Mouse (Mus musculus) intestine, embryonic 15.5 days (tissue): ENCODE data around the gene Syap1. TPM values are rescaled to one million over a fixed set of nuclear protein-coding genes. Genes with fewer than 3 reads are reported as not detected.
A peak's percentile ranks its signal among the peaks of the same experiment; 100 is the strongest.
"Not testable (repeated sequence)": the region's sequence is repeated elsewhere in the genome, so short reads cannot be mapped to it uniquely, and the experiment has no call there.

Experiments used
- ATAC-seq: fragments of 200-750 bp; cut with Nextera tagmentation; 2 replicates; pipeline ENCODE4 v1.8.0; 2017; ENCODE audit warnings: moderate TSS enrichment, moderate library complexity
- H3K27ac ChIP-seq: fragments of 300-500 bp; sonication (generic); 2 replicates; pipeline ENCODE4 v1.5.1; 2015; ENCODE audit warnings: mild to moderate bottlenecking, inconsistent platforms
- H3K27me3 ChIP-seq: fragments of 300-500 bp; sonication (generic); replicated peaks from 2 replicates; pipeline ENCODE4 v1.6.1; 2015; ENCODE audit warnings: inconsistent platforms
- H3K36me3 ChIP-seq: fragments of 300-500 bp; sonication (generic); 2 replicates; pipeline ENCODE4 v1.6.1; 2015; ENCODE audit warnings: inconsistent platforms
- H3K4me1 ChIP-seq: fragments of 300-500 bp; sonication (generic); replicated peaks from 2 replicates; pipeline ENCODE4 v1.6.1; 2015; ENCODE audit warnings: inconsistent platforms
- H3K4me2 ChIP-seq: fragments of 300-500 bp; sonication (generic); replicated peaks from 2 replicates; pipeline ENCODE4 v1.6.1; 2015; ENCODE audit warnings: mild to moderate bottlenecking, inconsistent platforms
- H3K4me3 ChIP-seq: fragments of 300-500 bp; sonication (generic); replicated peaks from 2 replicates; pipeline ENCODE4 v1.5.1; 2015; ENCODE audit warnings: inconsistent platforms
- H3K9ac ChIP-seq: fragments of 300-500 bp; sonication (generic); 2 replicates; pipeline ENCODE4 v1.6.1; 2015; ENCODE audit warnings: inconsistent platforms
- H3K9me3 ChIP-seq: fragments of 300-500 bp; sonication (generic); 2 replicates; pipeline ENCODE4 v1.6.1; 2016; ENCODE audit warnings: inconsistent platforms
- WGBS: fragments of 180-500 bp; shearing (Covaris S2); methylation state at CpG from one replicate; pipeline ENCODE4 v1.1.7; 2015; 5-methylcytosine and 5-hydroxymethylcytosine counted together
- polyA plus RNA-seq: library from polyadenylated mRNA; unstranded; fragments of >200 nt; fragmentation: Nextera tagmentation; extraction: Ambion mirVana; gene quantifications from 2 replicates; pipeline ENCODE4 v1.2.1, GENCODE M21; 2015

Syap1 gene
- polyA plus RNA-seq = 31.8 and 37.5 TPM in 2 replicates

- WGBS = 22% methylated on average over 37 of the region's 47 CpGs
- no peaks in the 10 kb centered on the region for H3K36me3 ChIP-seq
- H3K9ac ChIP-seq = peak within 1 kb of the TSS; percentile 68
- H3K27ac ChIP-seq = 0 out of 2 replicates have a peak within 1 kb of the TSS, but pooled peaks have one; percentile 32
- H3K4me3 ChIP-seq = peak within 1 kb of the TSS; percentile 60
- no peaks in the 10 kb centered on the region for H3K9me3 ChIP-seq
- H3K4me2 ChIP-seq = peak within 1 kb of the TSS; percentile 56
- no peaks in the 10 kb centered on the region for H3K4me1 ChIP-seq
- no peaks in the 10 kb centered on the region for H3K27me3 ChIP-seq
- ATAC-seq = peak; percentile 96
Measured at GRCm38 (mm10) chrX:162887931-162888511, at the start of gene Syap1. Gene Syap1, minus strand, starts transcription at chrX:162888447.

- no peak overlapping the region for H3K4me2 ChIP-seq
- H3K4me1 ChIP-seq = no peaks in the 10 kb centered on the region
- no peaks in the 10 kb centered on the region for H3K36me3 ChIP-seq
- WGBS = 93% methylated on average over 2 of the region's 2 CpGs
- ATAC-seq = no peak
- H3K27ac ChIP-seq = no peak overlapping the region
- H3K9me3 ChIP-seq = no peaks in the 10 kb centered on the region
- H3K9ac ChIP-seq = no peak overlapping the region
- H3K4me3 ChIP-seq = no peak overlapping the region
- no peaks in the 10 kb centered on the region for H3K27me3 ChIP-seq
Measured at GRCm38 (mm10) chrX:162931467-162931866, 43.2 kb upstream of the Syap1 start.

DNA sequence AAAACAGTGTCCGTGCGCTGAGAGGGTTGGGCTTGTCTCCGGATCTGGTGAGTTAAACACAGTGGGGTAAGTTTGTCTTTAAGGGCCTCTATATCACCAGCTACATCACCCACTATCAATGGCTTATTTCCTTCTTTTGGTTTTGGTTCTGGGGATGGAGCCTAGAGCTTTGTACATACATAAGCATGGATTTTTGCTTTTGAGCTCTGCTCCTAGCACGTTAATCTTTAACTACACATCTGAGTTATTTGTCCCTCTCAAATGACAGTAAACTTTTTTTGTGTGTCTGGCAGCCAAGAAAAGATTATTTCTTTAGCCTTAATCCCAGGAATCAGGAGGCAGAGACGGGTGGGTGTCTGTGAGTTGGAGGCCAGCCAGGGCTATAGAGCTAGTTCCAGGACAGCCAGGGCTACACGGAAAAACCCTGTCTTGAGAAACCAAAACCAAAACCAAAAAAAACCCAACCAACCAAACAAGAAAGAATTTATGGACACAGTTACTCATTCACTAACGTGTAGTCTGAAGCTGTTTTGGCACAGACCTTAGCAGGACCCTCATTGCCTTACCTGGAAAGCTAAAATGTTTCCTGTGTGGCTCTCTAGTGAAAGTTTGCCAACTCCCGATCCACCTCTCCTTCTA is 33.4 kb upstream of the Syap1 start:
- Histone ChIP-seq H3K9me3 (no peaks in the 10 kb centered on the region), H3K9ac (no peak overlapping the region), H3K4me1 (no peaks in the 10 kb centered on the region), H3K27me3 (no peaks in the 10 kb centered on the region), H3K36me3 (no peaks in the 10 kb centered on the region), H3K4me3 (no peak overlapping the region), H3K27ac (no peak overlapping the region), H3K4me2 (no peak overlapping the region)
- 72% methylated on average over 8 of the region's 8 CpGs for WGBS
- no peak for ATAC-seq

DNA sequence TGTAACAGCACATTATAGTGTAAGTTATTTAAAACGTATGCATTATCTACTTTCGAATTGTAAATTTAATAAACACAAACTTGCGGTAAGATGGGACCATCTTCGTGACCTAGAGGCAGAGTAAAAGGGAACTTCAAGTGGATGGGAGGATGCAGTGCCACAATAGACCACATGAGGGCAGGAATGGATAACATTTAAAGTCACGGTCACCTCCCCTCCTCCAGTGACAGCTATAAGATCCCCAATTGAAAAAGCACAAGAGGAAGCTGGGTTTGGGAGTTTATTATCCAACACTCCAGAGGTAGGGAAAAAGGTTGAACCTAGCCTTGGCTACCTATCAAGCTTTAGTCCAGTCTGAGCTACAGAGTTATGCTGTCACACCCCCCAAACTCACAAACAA is 27.4 kb upstream of the Syap1 start:
- Histone ChIP-seq H3K4me1 (no peaks in the 10 kb centered on the region), H3K27ac (no peak overlapping the region), H3K27me3 (no peaks in the 10 kb centered on the region), H3K9ac (no peak overlapping the region), H3K4me3 (no peak overlapping the region), H3K9me3 (no peaks in the 10 kb centered on the region), H3K4me2 (no peak overlapping the region), H3K36me3 (0 out of 2 replicates have a peak, but pooled peaks cover under 1% of the 10 kb centered on the region)
- 38% methylated on average over 5 of the region's 5 CpGs for WGBS
- no peak for ATAC-seq

DNA sequence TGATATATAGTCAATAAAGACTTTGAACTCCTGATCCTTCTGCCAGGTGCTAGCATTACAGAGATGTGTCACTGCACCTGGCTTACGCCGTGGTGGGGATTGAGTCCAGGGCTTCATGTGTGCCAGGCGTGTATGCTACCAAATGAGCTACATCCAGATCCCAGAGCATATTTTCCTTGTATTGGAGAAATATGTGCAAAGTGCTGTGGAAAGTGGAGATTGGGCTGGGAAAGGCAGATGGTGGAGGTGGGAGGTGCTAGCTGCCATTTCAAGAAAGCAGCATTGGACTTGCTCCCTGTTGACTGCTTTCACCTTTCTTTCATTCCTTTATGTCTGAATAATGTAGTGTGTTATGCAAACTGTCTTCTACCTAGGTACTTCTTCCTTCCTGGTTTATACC is 25.4 kb upstream of the Syap1 start:
- Histone ChIP-seq H3K36me3 (0 out of 2 replicates have a peak, but pooled peaks cover 2% of the 10 kb centered on the region), H3K27me3 (no peaks in the 10 kb centered on the region), H3K4me1 (no peaks in the 10 kb centered on the region), H3K27ac (no peak overlapping the region), H3K4me3 (no peak overlapping the region), H3K9ac (no peak overlapping the region), H3K9me3 (no peaks in the 10 kb centered on the region), H3K4me2 (no peak overlapping the region)
- ATAC-seq = no peak
- 93% methylated on average over 3 of the region's 3 CpGs for WGBS

- Histone ChIP-seq H3K36me3 (0 out of 2 replicates have a peak, but pooled peaks cover 2% of the 10 kb centered on the region), H3K9me3 (no peaks in the 10 kb centered on the region), H3K27ac (no peak overlapping the region), H3K4me2 (no peak overlapping the region), H3K4me3 (no peak overlapping the region), H3K9ac (no peak overlapping the region), H3K4me1 (no peaks in the 10 kb centered on the region), H3K27me3 (no peaks in the 10 kb centered on the region)
- 83% methylated on average over 3 of the region's 3 CpGs for WGBS
- ATAC-seq = no peak
Measured at GRCm38 (mm10) chrX:162907554-162907953, 19.3 kb upstream of the Syap1 start.

DNA sequence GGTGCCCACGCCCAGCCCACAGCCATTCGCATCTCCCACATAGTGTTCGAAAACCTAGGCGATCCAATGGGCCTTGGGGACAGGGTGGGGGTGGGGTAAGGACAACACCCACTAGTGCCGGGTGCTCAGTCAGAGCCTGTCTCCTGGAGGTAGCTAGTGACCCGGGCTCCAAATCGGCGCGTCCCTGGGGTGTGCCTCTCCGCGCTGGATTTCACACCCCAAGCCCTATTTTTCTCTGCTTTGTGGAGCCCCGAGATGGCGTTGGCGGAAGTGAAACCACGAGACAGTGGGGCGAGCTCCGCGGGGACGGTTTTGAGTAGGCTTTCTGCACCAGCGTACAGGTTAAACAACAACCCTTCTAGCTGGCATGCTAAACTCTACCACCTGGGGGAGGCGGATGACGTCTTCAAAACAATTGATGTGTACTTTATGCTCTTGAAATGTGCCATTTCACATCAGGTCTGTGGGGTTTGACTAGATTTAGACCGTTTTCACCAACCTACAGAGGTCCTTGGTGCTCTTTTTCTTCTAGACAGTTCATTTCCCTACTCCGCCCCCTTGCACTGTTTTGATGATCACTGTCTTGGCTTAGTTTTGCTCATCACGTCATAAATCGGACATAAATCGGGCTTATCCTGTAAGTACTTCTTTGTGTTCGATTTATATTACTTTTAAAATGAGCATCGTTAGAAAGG is 13.9 kb upstream of the Syap1 start:
- no peaks in the 10 kb centered on the region for H3K36me3 ChIP-seq
- H3K4me1 ChIP-seq = no peaks in the 10 kb centered on the region
- H3K27ac ChIP-seq = peak overlapping the region; percentile 80
- H3K9me3 ChIP-seq = no peaks in the 10 kb centered on the region
- peak overlapping the region; percentile 59 for H3K9ac ChIP-seq
- WGBS = 25% methylated on average over 29 of the region's 29 CpGs
- 0 out of 2 replicates have a peak, but pooled peaks cover 2% of the 10 kb centered on the region for H3K27me3 ChIP-seq
- H3K4me2 ChIP-seq = peak overlapping the region; percentile 63
- ATAC-seq = peak; percentile 87
- peak overlapping the region; percentile 54 for H3K4me3 ChIP-seq

GRCm38 (mm10) chrX:162901371-162902039 is 13.3 kb upstream of the Syap1 start:
- H3K4me1 ChIP-seq = no peaks in the 10 kb centered on the region
- H3K27ac ChIP-seq = peak overlapping the region; percentile 80
- no peaks in the 10 kb centered on the region for H3K36me3 ChIP-seq
- no peaks in the 10 kb centered on the region for H3K9me3 ChIP-seq
- peak overlapping the region; percentile 54 for H3K4me3 ChIP-seq
- peak overlapping the region; percentile 59 for H3K9ac ChIP-seq
- WGBS = 24% methylated on average over 23 of the region's 25 CpGs
- 0 out of 2 replicates have a peak, but pooled peaks cover 2% of the 10 kb centered on the region for H3K27me3 ChIP-seq
- peak; percentile 93 for ATAC-seq
- peak overlapping the region; percentile 63 for H3K4me2 ChIP-seq

GRCm38 (mm10) chrX:162900938-162901337 is 12.7 kb upstream of the Syap1 start, which contains the start of gene Ctps2:
Gene Ctps2, plus strand, starts transcription at chrX:162901238.
- H3K4me2 ChIP-seq = peak within 1 kb of the TSS; percentile 63
- no peaks in the 10 kb centered on the region for H3K36me3 ChIP-seq
- H3K27me3 ChIP-seq = 0 out of 2 replicates have a peak, but pooled peaks cover 2% of the 10 kb centered on the region
- 0 out of 2 replicates have a peak, but pooled peaks have one; percentile 3 for ATAC-seq
- H3K27ac ChIP-seq = peak within 1 kb of the TSS; percentile 80
- H3K4me1 ChIP-seq = no peaks in the 10 kb centered on the region
- WGBS = 33% methylated on average over 4 of the region's 4 CpGs
- peak within 1 kb of the TSS; percentile 59 for H3K9ac ChIP-seq
- H3K9me3 ChIP-seq = no peaks in the 10 kb centered on the region
- peak within 1 kb of the TSS; percentile 54 for H3K4me3 ChIP-seq

GRCm38 (mm10) chrX:162888575-162889223 is 452 bp upstream of the Syap1 start:
- not testable (repeated sequence) for H3K4me3 ChIP-seq, H3K9me3 ChIP-seq, H3K27ac ChIP-seq, H3K9ac ChIP-seq, H3K4me2 ChIP-seq, H3K27me3 ChIP-seq, H3K4me1 ChIP-seq, H3K36me3 ChIP-seq
- 77% methylated on average over 9 of the region's 25 CpGs for whole genome bisulfite sequencing
- peak; percentile 42 for ATAC-seq

GRCm38 (mm10) chrX:162878236-162878635 is 10.0 kb downstream of the Syap1 start:
- no peak overlapping the region for H3K4me3 ChIP-seq
- no peaks in the 10 kb centered on the region for H3K4me1 ChIP-seq
- ATAC-seq = no peak
- no peak overlapping the region for H3K27ac ChIP-seq
- 82% methylated on average over 3 of the region's 3 CpGs for WGBS
- H3K36me3 ChIP-seq = no peaks in the 10 kb centered on the region
- H3K4me2 ChIP-seq = no peak overlapping the region
- H3K9ac ChIP-seq = no peak overlapping the region
- H3K9me3 ChIP-seq = no peaks in the 10 kb centered on the region
- H3K27me3 ChIP-seq = no peaks in the 10 kb centered on the region
